Mouse (Mus musculus): Measurements from ENCODE around the gene Clip2.

DNA sequence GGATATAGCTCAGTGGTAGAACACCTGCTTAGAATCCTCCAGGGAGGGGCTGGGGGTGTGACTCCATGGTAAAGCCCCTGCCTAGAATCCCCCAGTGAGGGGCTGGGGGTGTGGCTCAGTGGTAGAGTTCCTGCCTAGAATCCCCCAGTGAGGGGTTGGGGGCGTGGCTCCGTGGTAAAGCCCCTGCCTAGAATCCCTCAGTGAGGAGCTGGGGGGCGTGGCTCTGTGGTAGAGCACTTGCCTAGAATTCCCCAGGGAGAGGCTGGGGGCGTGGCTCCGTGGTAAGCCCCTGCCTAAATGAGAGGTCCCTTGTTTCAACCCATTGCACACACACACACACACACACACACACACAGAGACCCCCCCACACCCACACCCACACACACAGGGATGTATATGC lies 42.0 kb downstream of the Clip2 start:
- no peak for TF ChIP-seq CTCF (IDR thresholded peaks at IDR 0.05; ENCODE audit: low read depth)
- no peak for TF ChIP-seq EP300 (optimal IDR thresholded peaks at IDR 0.05)

Data from stomach, postnatal 0 days (tissue).